Mouse (Mus musculus) thymus, postnatal 14 days (tissue): ENCODE results near the gene Zglp1.
A peak's percentile ranks its signal among the peaks of the same experiment; 100 is the strongest.
"Not testable (repeated sequence)": the region's sequence is repeated elsewhere in the genome, so short reads cannot be mapped to it uniquely, and the experiment has no call there.

Experiments
- DNase-seq: peaks from one replicate; pipeline ENCODE4 v3.0.0; 2021

Gene Zglp1

DNA sequence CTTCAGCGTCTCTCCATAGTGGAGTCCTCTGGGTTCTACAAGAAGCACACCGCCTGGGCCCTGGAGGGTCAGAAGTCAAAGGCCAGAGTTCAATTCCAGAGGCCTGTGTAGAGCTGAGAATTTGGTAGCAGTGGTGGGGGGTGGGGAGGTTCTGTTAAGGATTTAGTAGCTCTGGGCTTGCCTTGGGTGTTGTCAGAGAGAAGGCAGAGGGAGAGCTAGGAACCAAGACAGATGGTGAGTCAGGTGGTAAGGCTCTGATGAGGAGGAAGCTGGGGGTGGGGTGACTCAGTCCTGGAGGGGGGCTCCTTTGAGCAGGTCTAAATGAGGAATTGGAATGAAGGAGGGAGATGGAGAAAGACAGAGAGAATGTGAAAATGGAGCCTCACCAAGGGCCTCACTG is 4.0 kb downstream of the Zglp1 start:
- DNase-seq = no peak

DNA sequence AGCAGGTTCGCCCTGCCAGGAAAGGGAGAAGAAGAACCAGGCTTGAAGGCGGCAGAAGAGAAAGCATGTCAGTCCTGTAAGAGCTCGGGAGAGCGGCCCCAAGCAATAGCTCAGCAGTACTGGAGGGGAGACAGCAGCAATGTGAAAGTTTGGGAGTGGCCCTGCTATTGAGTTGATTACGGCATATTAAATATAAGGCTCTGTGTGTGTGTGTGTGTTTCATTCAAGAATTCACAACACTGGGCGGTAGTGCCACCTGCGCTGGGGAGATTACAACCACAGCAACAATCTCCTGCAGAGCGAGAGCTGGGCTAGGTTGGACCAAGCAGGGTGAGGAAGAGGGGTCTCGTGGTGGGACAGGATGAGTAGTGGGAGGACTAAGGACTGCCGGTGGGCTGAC is 15.3 kb downstream of the Zglp1 start:
- DNase-seq = no peak

DNA sequence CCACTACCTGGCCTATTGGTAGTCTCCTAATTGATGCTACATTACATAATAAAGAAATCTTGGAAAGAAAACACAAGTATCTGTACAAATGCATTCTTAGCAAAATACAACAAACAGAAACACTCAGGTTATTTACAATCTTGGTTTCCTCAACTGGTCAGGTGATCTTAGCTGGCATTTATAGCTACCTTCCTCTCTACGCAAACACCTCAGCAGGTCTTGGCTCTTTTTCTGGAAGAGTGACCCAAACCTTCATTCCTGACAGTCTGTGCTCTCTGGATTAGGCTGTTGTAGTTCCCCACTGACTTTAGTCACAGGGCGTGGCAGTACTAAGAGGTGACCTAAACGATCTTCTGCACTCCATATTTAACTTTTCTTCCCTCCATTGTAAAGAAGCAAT is 21.7 kb downstream of the Zglp1 start:
- DNase-seq = no peak

DNA sequence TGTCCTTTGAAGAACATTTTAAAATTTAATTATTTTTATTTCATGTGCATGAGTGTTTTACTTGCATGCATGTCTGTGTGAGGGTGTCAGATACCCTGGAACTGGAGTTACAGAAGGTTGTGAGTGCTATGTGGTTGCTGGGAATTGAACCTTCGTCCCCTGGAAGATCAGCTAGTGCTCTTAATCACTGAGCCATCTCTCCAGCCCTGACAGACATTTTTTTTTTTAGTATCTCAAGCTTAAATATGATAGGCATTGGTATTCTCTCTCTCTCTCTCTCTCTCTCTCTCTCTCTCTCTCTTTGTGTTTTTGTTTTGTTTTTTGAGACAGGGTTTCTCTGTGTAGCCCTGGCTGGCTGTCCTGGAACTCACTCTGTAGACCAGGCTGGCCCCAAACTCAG is 22.1 kb downstream of the Zglp1 start:
- DNase-seq = not testable (repeated sequence)

DNA sequence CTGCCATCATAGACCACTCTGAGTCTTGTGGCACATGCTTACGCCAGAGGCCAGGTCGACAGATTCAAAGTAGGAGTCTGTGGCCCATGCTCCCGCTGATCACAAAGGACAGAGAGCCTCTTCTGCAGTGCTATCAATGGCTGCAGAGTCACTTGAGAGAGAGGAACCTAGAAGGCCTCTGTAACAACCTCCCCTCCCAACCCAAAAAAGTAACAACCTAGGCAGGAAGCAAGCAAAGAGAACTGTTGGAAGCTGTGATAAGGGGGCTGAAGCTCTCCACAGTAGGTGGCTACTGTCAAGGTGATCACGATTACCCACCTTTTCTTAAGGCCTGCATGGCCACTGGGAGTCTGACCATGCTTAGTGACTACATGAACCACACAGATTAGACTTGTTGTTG is 23.3 kb downstream of the Zglp1 start:
- DNase-seq = no peak

DNA sequence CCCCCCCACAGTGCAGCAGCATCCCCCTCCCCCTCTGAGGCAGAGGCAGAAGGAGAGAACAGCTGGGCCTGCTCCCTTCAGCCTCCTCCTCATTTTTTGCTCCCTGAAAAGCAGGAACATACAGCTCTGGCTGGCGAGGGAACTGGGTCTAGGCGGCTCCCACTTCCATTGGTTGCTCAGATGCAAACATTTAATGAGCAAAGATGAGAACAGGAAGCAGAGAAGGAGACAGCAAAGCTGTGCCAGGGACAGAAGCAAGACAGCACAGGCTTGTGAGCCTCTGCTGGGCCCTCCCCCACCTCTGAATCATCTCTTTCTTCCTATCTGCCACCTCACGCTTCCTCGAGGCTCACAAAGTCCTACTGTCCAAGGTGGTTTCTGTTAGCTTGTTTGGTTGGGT is 25.6 kb downstream of the Zglp1 start:
- no peak for DNase-seq

DNA sequence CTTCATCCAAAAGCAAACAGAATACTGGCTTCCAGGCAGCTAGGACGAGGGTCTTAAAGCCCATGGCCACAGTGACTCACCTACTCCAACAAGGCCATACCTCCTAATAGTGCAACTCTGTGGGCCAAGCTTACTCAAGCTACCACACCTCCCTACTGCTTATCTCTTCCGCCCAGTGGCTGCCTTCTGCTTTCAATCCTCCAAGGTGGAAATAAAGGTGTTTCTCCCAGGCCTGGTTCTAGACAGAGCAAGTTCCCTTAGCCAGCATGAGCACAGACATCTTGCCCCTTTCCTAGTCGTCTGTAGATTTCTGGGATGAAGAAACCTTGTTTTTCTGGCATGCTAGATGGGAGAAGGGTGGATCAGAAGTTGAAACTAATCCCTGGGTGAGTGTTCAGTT is 27.1 kb downstream of the Zglp1 start:
- DNase-seq = no peak

DNA sequence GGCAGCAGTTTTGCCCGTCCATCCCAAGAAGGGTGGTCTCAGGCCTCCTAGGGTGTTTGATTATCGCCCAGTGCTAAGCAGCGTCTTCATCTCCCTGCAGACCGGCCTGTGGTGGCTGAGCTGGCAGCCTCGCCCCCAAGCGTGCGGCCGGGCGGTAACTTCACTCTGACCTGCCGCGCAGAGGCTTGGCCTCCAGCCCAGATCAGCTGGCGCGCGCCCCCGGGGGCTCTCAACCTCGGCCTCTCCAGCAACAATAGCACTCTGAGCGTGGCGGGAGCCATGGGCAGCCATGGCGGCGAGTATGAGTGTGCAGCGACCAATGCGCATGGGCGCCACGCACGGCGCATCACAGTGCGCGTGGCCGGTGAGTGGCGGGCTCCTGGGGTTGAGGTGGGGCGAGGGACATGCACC is 29.4 kb downstream of the Zglp1 start:
- no peak for DNase-seq

DNA sequence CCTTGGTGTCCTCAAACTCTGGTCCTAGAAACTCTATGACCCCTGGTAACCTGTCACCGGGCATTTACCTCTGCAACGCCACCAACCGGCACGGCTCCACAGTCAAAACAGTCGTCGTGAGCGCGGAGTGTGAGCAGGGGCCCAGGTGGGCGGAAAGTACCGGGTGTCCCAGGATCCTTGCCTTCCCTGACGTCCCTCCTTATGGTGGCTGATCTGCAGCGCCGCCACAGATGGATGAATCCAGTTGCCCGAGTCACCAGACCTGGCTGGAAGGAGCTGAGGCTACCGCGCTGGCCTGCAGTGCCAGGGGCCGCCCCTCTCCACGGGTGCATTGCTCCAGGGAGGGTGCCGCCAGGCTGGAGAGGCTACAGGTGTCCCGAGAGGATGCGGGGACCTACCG is 30.2 kb downstream of the Zglp1 start:
- DNase-seq = no peak

DNA sequence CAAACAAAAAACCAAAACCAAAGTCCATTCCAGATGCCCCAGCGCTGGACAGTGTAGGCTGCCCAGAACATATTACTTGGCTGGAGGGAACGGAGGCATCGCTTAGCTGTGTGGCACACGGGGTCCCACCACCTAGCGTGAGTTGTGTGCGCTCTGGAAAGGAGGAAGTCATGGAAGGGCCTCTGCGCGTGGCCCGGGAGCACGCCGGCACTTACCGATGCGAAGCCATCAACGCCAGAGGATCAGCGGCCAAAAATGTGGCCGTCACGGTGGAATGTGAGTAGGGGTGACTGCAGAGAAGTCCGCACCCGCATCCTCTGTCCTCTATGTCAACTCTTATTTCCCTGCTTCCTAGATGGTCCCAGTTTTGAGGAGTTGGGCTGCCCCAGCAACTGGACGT is 30.7 kb downstream of the Zglp1 start:
- no peak for DNase-seq

DNA sequence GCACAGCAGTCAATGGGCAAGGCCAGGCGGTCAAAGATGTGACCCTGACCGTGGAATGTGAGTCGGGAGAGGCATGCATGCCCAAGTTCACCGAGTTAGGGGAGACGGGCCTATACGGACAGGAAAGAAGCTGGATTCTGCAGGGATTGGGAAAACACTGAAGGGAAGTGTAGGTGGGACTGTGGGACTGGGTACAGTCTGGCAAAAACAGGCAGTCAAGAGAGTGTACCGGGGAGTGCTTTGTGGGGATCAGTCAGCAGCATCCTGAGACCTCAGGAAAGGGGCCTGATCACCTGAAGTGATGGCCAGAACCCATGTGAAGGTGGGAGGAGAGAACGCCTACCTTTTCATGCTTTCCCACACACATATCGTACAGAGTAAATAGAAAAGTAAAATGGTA is 31.3 kb downstream of the Zglp1 start:
- DNase-seq = no peak

DNA sequence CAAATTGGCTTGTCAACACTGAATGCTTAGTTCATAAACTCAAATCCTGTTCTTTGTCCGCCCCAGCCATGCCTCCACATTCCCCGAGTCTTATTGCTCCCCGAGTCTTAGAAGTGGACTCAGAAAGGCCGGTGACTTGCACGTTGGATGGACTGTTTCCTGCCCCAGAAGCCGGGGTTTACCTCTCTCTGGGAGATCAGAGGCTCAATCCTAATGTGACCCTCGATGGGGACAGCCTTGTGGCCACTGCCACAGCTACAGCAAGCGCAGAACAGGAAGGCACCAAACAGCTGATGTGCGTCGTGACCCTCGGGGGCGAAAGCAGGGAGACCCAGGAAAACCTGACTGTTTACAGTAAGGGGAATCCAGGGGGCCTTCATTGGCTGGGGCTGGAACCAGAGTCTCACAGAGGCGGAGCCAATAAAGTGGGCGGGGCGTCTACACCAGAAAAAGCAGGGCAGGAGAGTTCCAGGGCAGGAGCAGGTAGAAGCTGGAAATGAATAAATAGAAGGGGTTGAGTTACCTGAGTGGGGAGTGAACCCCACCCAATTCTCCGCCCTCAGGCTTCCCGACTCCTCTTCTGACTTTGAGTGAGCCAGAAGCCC is 32.3 kb downstream of the Zglp1 start:
- DNase-seq = no peak

DNA sequence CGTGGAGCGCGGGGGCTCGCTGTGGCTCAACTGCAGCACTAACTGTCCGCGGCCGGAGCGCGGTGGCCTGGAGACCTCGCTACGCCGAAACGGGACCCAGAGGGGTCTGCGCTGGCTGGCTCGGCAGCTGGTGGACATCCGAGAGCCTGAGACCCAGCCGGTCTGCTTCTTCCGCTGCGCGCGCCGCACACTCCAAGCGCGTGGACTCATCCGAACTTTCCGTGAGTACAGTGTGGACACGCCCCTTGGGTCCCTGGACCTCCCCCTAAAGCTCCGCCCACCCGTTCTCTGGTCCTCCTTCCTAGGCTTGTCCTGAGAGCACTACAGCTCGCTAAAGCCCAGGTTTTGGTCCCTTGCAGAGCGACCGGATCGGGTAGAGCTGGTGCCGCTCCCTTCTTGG is 33.8 kb downstream of the Zglp1 start:
- peak; percentile 68 for DNase-seq

DNA sequence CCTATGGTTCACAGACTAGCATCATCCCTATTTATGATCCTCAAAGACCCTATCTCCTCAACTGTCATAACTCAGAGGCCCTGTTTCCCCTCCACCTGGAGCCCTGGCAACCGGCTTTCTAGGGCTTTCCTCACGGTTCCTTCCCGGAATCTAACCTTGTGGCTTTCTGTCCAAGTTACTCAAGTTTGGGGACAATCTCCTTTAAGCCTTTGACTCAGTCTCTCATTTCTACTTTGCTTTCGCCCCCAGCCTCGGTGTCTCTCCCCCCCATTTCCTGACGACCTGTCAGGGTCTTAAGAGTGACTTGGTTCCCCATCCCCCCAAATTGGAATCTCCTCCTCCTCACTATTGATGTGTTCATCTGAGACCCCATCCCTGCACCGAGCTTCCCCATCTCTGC is 34.4 kb downstream of the Zglp1 start:
- DNase-seq = no peak

DNA sequence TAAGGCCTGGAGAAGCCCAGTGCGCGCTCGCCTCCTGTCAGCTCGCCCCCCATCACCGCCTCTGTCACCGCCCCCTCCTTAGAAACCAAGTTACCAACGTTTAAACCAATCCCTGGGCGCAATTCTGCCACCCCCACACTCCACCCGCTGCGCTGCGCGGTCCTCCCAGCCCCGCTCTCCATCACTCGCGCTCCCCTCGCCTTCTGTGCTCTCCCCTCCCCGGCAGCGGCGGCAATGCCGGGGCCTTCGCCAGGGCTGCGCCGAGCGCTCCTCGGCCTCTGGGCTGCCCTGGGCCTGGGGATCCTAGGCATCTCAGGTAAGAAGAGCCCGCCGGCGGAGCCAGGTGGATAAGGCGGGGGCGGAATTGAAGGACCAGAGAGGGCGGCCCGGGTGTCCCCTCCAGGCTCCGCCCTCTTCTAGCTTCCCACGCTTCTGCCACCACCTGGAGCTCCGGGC is 35.0 kb downstream of the Zglp1 start, which contains the start of gene Icam5:
Gene Icam5 (plus strand): TSS at position 178 of the 456 bp plus-strand sequence.
- DNase-seq = peak; percentile 43

DNA sequence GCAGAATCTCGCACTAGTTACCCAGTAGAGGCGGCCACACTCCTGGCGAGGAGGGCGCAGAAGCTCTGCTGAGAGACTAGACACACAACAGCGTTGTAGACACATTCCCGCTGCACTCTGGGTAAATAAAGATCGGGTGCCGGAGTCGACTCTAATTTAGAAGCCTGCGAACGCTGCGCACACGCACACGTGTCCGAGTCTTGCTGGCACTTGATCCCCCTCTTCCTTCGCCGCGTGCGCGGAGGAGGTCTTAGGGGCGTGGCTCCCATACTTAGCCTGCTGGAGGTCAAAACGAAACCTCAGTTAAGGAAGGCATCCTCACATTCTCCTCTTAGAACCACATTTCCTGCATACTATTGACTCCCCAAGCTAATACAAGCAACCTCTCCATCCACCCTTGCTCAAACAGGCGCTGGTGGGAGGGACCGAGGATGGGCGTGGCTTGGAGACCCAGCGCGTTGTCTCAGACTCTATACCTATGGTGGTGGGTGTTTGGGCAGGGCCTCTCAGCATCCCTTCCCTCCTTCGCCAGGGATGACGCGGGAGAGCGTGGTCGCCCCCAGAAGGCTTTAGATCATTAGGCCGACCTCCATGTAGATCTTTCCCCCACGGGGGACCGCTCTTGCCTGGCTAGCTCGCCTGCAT is 35.5 kb downstream of the Zglp1 start:
- peak; percentile 68 for DNase-seq

DNA sequence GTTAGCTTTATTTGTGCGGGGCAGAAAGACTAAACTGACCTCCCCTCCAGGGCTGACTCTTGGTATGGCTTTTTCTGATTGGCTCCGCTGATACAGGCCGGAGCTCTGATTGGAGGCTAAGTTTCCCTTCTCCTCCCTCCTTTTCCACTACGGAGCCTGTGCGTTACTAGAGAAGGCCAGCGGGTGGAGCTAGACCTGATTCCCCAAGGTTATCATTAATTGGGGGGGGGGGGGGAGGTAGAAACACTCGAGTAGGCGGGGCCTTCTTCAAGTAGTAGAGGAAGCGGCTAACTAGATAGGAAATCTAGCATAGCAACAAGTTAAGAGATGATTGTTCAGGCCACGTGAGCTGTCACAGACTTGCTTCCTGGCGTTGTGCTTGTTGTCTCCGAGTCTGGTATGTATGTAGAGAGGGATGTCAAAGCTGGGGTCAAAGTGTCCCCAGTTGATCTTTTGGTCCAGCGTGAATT is 36.1 kb downstream of the Zglp1 start:
- DNase-seq = peak; percentile 92

DNA sequence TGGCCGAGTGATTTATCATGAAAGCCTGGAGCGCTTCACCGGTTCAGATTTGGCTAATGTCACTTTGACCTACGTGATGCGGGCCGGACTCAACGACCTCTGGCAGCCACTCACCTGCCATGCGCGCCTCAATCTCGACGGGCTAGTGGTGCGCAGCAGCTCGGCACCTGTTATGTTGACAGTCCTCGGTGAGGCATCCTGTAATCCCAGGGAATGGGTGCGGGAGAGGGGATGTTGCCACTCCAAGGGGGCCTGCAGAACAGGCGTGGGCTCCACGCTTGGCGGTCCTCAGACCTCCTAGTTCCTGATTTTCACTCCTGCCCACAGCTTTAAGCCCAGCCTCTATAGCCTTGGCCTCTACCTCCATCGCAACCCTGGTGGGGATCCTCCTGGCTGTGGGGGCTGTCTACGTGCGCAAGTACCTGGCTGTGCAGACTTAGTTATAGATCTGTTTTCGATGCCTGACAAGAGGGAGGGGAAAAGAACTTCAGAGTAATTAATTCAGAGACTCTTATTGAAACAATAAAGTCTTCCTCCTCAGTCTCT is 36.8 kb downstream of the Zglp1 start:
- DNase-seq = no peak

DNA sequence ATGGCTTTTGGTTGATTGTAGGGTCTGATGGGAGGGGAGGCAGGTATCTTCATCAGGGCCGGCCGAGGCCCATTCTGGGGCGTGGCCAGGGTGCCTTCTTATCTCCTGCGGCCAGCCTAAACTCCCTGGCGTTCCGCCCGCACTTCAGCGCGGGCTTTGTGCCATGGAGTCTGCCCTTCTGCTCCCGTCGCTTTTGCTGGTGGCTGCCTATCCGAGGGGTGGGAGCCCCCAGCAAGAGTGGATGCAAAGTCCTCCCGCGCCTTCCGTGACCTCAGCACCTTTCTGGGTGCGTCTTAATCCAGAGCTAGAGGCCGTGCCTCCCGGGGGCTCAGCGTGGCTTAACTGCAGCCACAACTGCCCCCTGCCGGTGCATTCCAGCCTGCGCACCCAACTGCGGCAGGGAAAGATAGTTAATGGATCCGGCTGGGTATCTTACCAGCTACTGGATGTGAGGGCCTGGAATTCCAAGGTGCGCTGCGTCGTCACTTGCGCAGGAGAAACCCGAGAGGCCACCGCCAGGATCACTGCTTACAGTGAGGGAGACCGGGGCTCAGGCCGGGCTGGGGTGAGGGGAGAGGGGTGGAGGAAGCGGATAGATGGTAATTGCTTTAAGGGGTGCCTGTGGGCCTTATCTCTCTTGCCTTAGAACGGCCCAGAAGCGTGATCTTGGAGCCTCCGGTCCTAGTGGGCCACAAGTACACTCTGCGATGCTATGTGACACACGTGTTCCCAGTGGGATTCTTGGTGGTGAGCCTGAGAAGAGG is 37.4 kb downstream of the Zglp1 start, which contains the start of gene Icam4:
Gene Icam4 (plus strand): TSS at position 83 of the 764 bp plus-strand sequence.
- peak; percentile 83 for DNase-seq

DNA sequence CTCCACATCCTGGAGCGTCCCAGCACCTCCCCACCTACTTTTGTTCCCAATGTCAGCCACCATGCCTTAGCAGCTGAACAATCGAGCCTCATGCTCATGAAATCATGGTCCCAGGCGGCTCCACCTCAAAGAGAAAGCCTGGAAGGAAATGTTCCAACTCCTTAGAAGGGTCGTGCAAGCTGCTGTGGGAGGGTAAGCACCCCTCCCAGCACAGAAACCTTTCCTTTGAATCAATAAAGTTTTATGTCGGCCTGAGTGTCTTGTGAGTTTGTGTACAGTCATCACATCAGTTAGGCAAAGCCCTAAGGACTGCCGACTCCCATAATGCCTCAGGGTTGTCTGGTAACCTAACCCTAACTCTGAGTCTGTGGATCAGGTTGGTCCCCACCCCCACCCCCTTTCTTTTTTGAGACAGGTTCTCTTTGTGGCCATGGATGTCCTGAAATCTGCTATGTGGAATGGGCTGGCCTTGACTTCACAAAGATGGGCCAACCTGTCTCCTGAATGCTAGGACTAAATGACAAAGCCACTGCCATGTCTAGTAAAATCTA is 38.3 kb downstream of the Zglp1 start:
- no peak for DNase-seq

DNA sequence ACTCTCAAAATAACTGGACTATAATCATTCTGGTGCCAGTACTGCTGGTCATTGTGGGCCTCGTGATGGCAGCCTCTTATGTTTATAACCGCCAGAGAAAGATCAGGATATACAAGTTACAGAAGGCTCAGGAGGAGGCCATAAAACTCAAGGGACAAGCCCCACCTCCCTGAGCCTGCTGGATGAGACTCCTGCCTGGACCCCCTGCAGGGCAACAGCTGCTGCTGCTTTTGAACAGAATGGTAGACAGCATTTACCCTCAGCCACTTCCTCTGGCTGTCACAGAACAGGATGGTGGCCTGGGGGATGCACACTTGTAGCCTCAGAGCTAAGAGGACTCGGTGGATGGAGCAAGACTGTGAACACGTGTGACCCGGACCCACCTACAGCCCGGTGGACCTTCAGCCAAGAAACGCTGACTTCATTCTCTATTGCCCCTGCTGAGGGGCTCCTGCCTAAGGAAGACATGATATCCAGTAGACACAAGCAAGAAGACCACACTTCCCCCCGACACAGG is 39.1 kb downstream of the Zglp1 start:
- DNase-seq = no peak

DNA sequence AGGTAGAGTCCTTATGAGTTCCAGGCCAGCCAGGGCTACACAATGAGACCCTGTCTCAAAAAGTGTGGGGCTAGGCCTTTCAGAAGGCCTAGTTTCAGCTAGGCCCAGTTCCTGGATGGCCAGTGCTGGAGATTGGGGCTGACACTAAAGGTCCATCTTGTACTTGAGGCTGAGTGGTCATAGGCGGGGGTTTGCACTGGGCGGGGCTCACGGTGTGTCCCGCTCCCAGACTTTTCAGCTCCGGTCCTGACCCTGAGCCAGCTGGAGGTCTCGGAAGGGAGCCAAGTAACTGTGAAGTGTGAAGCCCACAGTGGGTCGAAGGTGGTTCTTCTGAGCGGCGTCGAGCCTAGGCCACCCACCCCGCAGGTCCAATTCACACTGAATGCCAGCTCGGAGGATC is 40.0 kb downstream of the Zglp1 start:
- DNase-seq = no peak

DNA sequence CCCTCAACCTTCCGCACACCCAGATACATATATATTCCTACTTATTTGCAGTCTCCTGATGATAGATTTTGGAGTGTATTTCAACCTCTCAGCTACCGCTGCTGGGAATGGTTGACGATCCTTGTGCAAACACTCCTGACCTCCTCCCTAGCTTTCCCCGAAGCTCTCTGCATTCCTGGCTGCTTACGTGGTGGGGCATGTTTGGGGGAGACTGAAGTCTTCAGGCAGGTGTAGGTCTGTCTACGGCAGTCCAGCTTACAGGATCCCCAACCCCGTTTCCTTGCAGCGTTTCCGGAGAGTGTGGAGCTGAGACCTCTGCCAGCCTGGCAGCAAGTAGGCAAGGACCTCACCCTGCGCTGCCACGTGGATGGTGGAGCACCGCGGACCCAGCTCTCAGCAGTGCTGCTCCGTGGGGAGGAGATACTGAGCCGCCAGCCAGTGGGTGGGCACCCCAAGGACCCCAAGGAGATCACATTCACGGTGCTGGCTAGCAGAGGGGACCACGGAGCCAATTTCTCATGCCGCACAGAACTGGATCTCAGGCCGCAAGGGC is 41.6 kb downstream of the Zglp1 start:
- no peak for DNase-seq
